Mouse (Mus musculus) right cerebral cortex, postnatal 4 days (tissue): ENCODE measurements around the gene Tcf7l1.

ENCODE experiments used
- DNase-seq: peaks from one replicate; pipeline ENCODE4 v3.0.0-alpha.2; 2022

Gene Tcf7l1

GRCm38 (mm10) chr6:72743624-72744041 is 45.4 kb downstream of the Tcf7l1 start:
- no peak for DNase-seq

- DNase-seq = no peak
Observed at GRCm38 (mm10) chr6:72742331-72742730, 46.7 kb downstream of the Tcf7l1 start.

- no peak for DNase-seq
Observed at GRCm38 (mm10) chr6:72740596-72741421, 48.2 kb downstream of the Tcf7l1 start.

GRCm38 (mm10) chr6:72736872-72737271 is 52.2 kb downstream of the Tcf7l1 start:
- DNase-seq = no peak

- DNase-seq = no peak
Observed at GRCm38 (mm10) chr6:72735206-72735605, 53.8 kb downstream of the Tcf7l1 start.

GRCm38 (mm10) chr6:72733375-72733774 is 55.7 kb downstream of the Tcf7l1 start:
- no peak for DNase-seq

GRCm38 (mm10) chr6:72732109-72732508 is 56.9 kb downstream of the Tcf7l1 start:
- DNase-seq = no peak

- peak; percentile 45 for DNase-seq
Observed at GRCm38 (mm10) chr6:72730560-72730849, 58.5 kb downstream of the Tcf7l1 start.

GRCm38 (mm10) chr6:72729831-72730559 is 59.1 kb downstream of the Tcf7l1 start:
- no peak for DNase-seq

GRCm38 (mm10) chr6:72727826-72728225 is 61.2 kb downstream of the Tcf7l1 start:
- no peak for DNase-seq

GRCm38 (mm10) chr6:72724494-72725180 is 64.4 kb downstream of the Tcf7l1 start:
- DNase-seq = no peak

- DNase-seq = no peak
Observed at GRCm38 (mm10) chr6:72723731-72724385, 65.2 kb downstream of the Tcf7l1 start.

GRCm38 (mm10) chr6:72723143-72723542 is 65.9 kb downstream of the Tcf7l1 start:
- DNase-seq = no peak

GRCm38 (mm10) chr6:72720852-72721251 is 68.2 kb downstream of the Tcf7l1 start:
- no peak for DNase-seq

- peak; percentile 43 for DNase-seq
Observed at GRCm38 (mm10) chr6:72714726-72715125, 74.3 kb downstream of the Tcf7l1 start.

- no peak for DNase-seq
Observed at GRCm38 (mm10) chr6:72714250-72714649, 74.8 kb downstream of the Tcf7l1 start.

GRCm38 (mm10) chr6:72711508-72712081 is 77.5 kb downstream of the Tcf7l1 start:
- DNase-seq = peak; percentile 31

GRCm38 (mm10) chr6:72710897-72711507 is 78.1 kb downstream of the Tcf7l1 start:
- DNase-seq = no peak

- no peak for DNase-seq
Observed at GRCm38 (mm10) chr6:72699467-72700126, 89.5 kb downstream of the Tcf7l1 start.

- DNase-seq = no peak
Observed at GRCm38 (mm10) chr6:72698559-72698958, 90.5 kb downstream of the Tcf7l1 start.

- DNase-seq = no peak
Observed at GRCm38 (mm10) chr6:72696601-72697335, 92.3 kb downstream of the Tcf7l1 start.
